Mouse (Mus musculus) kidney, adult 10 weeks (tissue): ENCODE measurements around the gene Olfr470. TPM values are rescaled to one million over a fixed set of nuclear protein-coding genes. Genes with fewer than 3 reads are reported as not detected.

ENCODE experiments used
- polyA plus RNA-seq: library from polyadenylated mRNA; stranded (reverse); fragments of 350-450 nt; fragmentation: Illumina TruSeq; extraction: RNeasy Lipid Tissue Mini Kit (QIAGEN cat#74804); gene quantifications from one replicate; pipeline ENCODE4 v1.2.3, GENCODE M21; 2014; ENCODE audit warnings: low read depth, low replicate concordance

The Olfr470 gene
- not detected for polyA plus RNA-seq

GRCm38 (mm10) chr7:107847390-107847789 lies at the start of gene Olfr470:
Olfr470 (minus strand) TSS chr7:107847490.

GRCm38 (mm10) chr7:107825441-107825840 lies 21.8 kb downstream of the Olfr470 start, which contains the start of gene Olfr469:
Olfr469 (minus strand) TSS chr7:107825541.

GRCm38 (mm10) chr7:107811963-107812362 lies 35.3 kb downstream of the Olfr470 start, which contains the start of gene Olfr467:
Olfr467 (plus strand) TSS chr7:107812263.

GRCm38 (mm10) chr7:107801108-107801507 lies 46.2 kb downstream of the Olfr470 start, which contains the start of gene Ovch2:
Ovch2 (minus strand) TSS chr7:107801208.

Other genes with a start within 250 kb of the Olfr470 start
- not detected for gene 5330417H12Rik, start 222.3 kb downstream of the Olfr470 start, polyA plus RNA-seq
- gene Cyb5r2, start 89.5 kb downstream of the Olfr470 start, polyA plus RNA-seq = not detected
- not detected for gene Ovch2, start 46.3 kb downstream of the Olfr470 start, polyA plus RNA-seq
- gene Olfr467, start 35.2 kb downstream of the Olfr470 start, polyA plus RNA-seq = not detected
- gene Olfr469, start 21.9 kb downstream of the Olfr470 start, polyA plus RNA-seq = not detected
- gene Olfr472, start 50.4 kb upstream of the Olfr470 start, polyA plus RNA-seq = not detected
- not detected for gene Olfr473, start 83.0 kb upstream of the Olfr470 start, polyA plus RNA-seq
- gene Olfr474, start 107.2 kb upstream of the Olfr470 start, polyA plus RNA-seq = not detected
- not detected for gene Olfr476, start 117.3 kb upstream of the Olfr470 start, polyA plus RNA-seq
- gene Olfr477, start 139.2 kb upstream of the Olfr470 start, polyA plus RNA-seq = not detected
- gene Olfr478, start 186.5 kb upstream of the Olfr470 start, polyA plus RNA-seq = not detected
- not detected for gene Olfr479, start 203.2 kb upstream of the Olfr470 start, polyA plus RNA-seq
- gene Olfr480, start 219.9 kb upstream of the Olfr470 start, polyA plus RNA-seq = not detected
- not detected for gene Olfr481, start 232.4 kb upstream of the Olfr470 start, polyA plus RNA-seq